Mouse (Mus musculus): ENCODE results near the gene 1810049J17Rik. TPM values are rescaled to one million over a fixed set of nuclear protein-coding genes. Genes with fewer than 3 reads are reported as not detected.
A peak's percentile ranks its signal among the peaks of the same experiment; 100 is the strongest.

The 1810049J17Rik gene
- polyA plus RNA-seq, 1 experiment from 2014 or later: 1.2 TPM

DNA sequence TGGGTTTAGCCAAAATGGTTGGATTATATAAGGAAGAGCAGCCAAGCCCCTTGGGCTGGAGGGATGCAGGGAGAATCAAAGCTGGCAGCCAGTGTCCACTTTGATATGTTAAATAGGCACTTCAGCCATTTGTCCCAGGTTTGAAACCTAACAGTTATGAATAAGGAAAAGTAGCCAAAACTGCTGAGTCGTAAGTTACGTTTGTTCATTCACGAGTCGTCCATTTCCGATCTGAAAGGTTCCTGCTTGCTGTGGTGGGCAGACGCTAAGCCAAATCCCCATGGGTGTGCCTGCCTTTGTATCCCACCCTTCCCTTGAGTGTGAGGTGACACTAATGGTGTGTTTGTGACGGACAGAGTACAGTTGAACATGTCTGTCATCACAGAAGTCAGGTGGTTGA lies 10.2 kb downstream of the 1810049J17Rik start:
- H3K36me3 ChIP-seq (ENCODE audit: control insufficient read depth, insufficient read depth, low read length): no peaks in the 10 kb centered on the region
- ATAC-seq (ENCODE audit: insufficient number of reproducible peaks, insufficient read depth, low FRiP score, low read depth): no peak
- no peaks in the 10 kb centered on the region for H3K27me3 ChIP-seq (ENCODE audit: control insufficient read depth, insufficient read depth, low read length)
- no peak overlapping the region for H3K27ac ChIP-seq (ENCODE audit: low read length)
- no peak overlapping the region for H3K4me2 ChIP-seq (replicated peaks; ENCODE audit: low read depth, low read length)
- no peaks in the 10 kb centered on the region for H3K4me1 ChIP-seq (ENCODE audit: control insufficient read depth, insufficient read depth, low read length)
- WGBS: 82% methylated on average over 7 of the region's 7 CpGs
- H3K9me3 ChIP-seq (ENCODE audit: control insufficient read depth, low read depth, low read length): no peaks in the 10 kb centered on the region
- no peak overlapping the region for H3K9ac ChIP-seq (replicated peaks; ENCODE audit: low read depth, low read length)
- H3K4me3 ChIP-seq (ENCODE audit: low read depth, low read length): no peak overlapping the region

- Histone ChIP-seq H3K9ac (replicated peaks; ENCODE audit: low read depth, low read length) (no peak overlapping the region), H3K4me1 (ENCODE audit: control insufficient read depth, insufficient read depth, low read length) (no peaks in the 10 kb centered on the region), H3K4me3 (ENCODE audit: low read depth, low read length) (no peak overlapping the region), H3K27me3 (ENCODE audit: control insufficient read depth, insufficient read depth, low read length) (no peaks in the 10 kb centered on the region), H3K4me2 (replicated peaks; ENCODE audit: low read depth, low read length) (no peak overlapping the region), H3K27ac (ENCODE audit: low read length) (no peak overlapping the region), H3K9me3 (ENCODE audit: control insufficient read depth, low read depth, low read length) (no peaks in the 10 kb centered on the region), H3K36me3 (ENCODE audit: control insufficient read depth, insufficient read depth, low read length) (no peaks in the 10 kb centered on the region)
- WGBS: 79% methylated on average over 4 of the region's 4 CpGs
- no peak for ATAC-seq (ENCODE audit: insufficient number of reproducible peaks, insufficient read depth, low FRiP score, low read depth)
Measured at GRCm38 (mm10) chr15:12310676-12311075, 11.0 kb downstream of the 1810049J17Rik start.

GRCm38 (mm10) chr15:12308539-12308938 lies 13.2 kb downstream of the 1810049J17Rik start:
- Histone ChIP-seq H3K4me3 (ENCODE audit: low read depth, low read length) (no peak overlapping the region), H3K4me2 (replicated peaks; ENCODE audit: low read depth, low read length) (no peak overlapping the region), H3K27ac (ENCODE audit: low read length) (no peak overlapping the region), H3K9me3 (ENCODE audit: control insufficient read depth, low read depth, low read length) (no peaks in the 10 kb centered on the region), H3K9ac (replicated peaks; ENCODE audit: low read depth, low read length) (no peak overlapping the region), H3K36me3 (ENCODE audit: control insufficient read depth, insufficient read depth, low read length) (no peaks in the 10 kb centered on the region), H3K4me1 (ENCODE audit: control insufficient read depth, insufficient read depth, low read length) (no peaks in the 10 kb centered on the region), H3K27me3 (ENCODE audit: control insufficient read depth, insufficient read depth, low read length) (no peaks in the 10 kb centered on the region)
- WGBS: 88% methylated on average over 5 of the region's 5 CpGs
- no peak for ATAC-seq (ENCODE audit: insufficient number of reproducible peaks, insufficient read depth, low FRiP score, low read depth)

- H3K9ac ChIP-seq (replicated peaks; ENCODE audit: low read depth, low read length): no peak overlapping the region
- H3K36me3 ChIP-seq (ENCODE audit: control insufficient read depth, insufficient read depth, low read length): no peaks in the 10 kb centered on the region
- no peaks in the 10 kb centered on the region for H3K4me1 ChIP-seq (ENCODE audit: control insufficient read depth, insufficient read depth, low read length)
- no peaks in the 10 kb centered on the region for H3K9me3 ChIP-seq (ENCODE audit: control insufficient read depth, low read depth, low read length)
- no peaks in the 10 kb centered on the region for H3K27me3 ChIP-seq (ENCODE audit: control insufficient read depth, insufficient read depth, low read length)
- 0 out of 2 replicates have a peak, but pooled peaks have one; percentile 40 for ATAC-seq (ENCODE audit: insufficient number of reproducible peaks, insufficient read depth, low FRiP score, low read depth)
- H3K4me3 ChIP-seq (ENCODE audit: low read depth, low read length): no peak overlapping the region
- H3K27ac ChIP-seq (ENCODE audit: low read length): no peak overlapping the region
- no peak overlapping the region for H3K4me2 ChIP-seq (replicated peaks; ENCODE audit: low read depth, low read length)
- WGBS: 53% methylated on average over 4 of the region's 4 CpGs
Measured at GRCm38 (mm10) chr15:12307114-12307513, 14.6 kb downstream of the 1810049J17Rik start.

DNA sequence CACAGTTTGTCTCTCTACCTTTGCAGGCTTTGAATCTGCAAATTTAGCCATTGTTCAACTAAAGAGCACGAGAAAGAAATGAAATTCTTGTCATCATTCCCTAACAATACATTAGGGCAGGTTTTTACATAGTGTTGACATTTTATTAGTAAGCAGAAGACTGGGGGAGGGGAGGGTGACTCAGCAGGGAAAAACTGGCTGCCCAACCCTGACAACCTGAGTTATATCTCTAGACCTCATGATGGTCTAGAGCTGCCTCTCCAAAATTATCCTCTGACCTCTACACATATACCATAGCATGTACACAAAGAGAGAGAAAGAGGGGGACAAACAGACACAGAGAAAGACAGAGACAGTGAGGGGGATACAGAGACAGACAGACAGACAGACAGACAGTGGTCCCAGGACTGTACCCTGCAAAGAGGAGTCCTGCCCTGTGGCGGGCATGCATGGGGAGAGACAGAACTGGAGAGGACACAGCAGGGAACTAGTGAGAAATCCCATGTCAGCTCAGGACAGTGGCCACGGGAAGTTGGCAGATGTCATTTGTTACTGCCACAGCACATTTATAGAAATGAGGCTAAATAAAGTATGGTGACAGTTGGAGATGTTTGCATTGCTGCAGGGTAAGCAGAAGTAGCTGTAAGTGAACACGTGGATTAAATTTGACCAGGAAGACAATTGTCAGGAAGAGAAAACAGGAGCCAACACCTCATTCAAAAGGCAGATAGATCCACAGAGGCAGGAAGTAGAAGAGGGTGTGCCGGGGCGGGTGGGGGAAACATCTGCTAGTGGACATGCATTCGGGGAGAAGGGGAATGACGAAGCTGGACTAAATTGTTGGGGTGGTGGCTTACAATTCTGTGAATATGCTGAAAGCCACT lies 15.3 kb downstream of the 1810049J17Rik start:
- H3K9ac ChIP-seq (replicated peaks; ENCODE audit: low read depth, low read length): no peak overlapping the region
- WGBS: 52% methylated on average over 8 of the region's 8 CpGs
- H3K4me1 ChIP-seq (ENCODE audit: control insufficient read depth, insufficient read depth, low read length): no peaks in the 10 kb centered on the region
- H3K9me3 ChIP-seq (ENCODE audit: control insufficient read depth, low read depth, low read length): no peaks in the 10 kb centered on the region
- H3K36me3 ChIP-seq (ENCODE audit: control insufficient read depth, insufficient read depth, low read length): no peaks in the 10 kb centered on the region
- H3K27me3 ChIP-seq (ENCODE audit: control insufficient read depth, insufficient read depth, low read length): no peaks in the 10 kb centered on the region
- no peak overlapping the region for H3K4me2 ChIP-seq (replicated peaks; ENCODE audit: low read depth, low read length)
- no peak overlapping the region for H3K4me3 ChIP-seq (ENCODE audit: low read depth, low read length)
- H3K27ac ChIP-seq (ENCODE audit: low read length): no peak overlapping the region
- 0 out of 2 replicates have a peak, but pooled peaks have one; percentile 40 for ATAC-seq (ENCODE audit: insufficient number of reproducible peaks, insufficient read depth, low FRiP score, low read depth)

- no peaks in the 10 kb centered on the region for H3K9me3 ChIP-seq (ENCODE audit: control insufficient read depth, low read depth, low read length)
- H3K36me3 ChIP-seq (ENCODE audit: control insufficient read depth, insufficient read depth, low read length): no peaks in the 10 kb centered on the region
- H3K4me2 ChIP-seq (replicated peaks; ENCODE audit: low read depth, low read length): no peak overlapping the region
- no peak overlapping the region for H3K27ac ChIP-seq (ENCODE audit: low read length)
- H3K9ac ChIP-seq (replicated peaks; ENCODE audit: low read depth, low read length): no peak overlapping the region
- no peaks in the 10 kb centered on the region for H3K27me3 ChIP-seq (ENCODE audit: control insufficient read depth, insufficient read depth, low read length)
- 82% methylated on average over 4 of the region's 6 CpGs for WGBS
- H3K4me1 ChIP-seq (ENCODE audit: control insufficient read depth, insufficient read depth, low read length): no peaks in the 10 kb centered on the region
- ATAC-seq (ENCODE audit: insufficient number of reproducible peaks, insufficient read depth, low FRiP score, low read depth): no peak
- no peak overlapping the region for H3K4me3 ChIP-seq (ENCODE audit: low read depth, low read length)
Measured at GRCm38 (mm10) chr15:12301771-12302170, 19.9 kb downstream of the 1810049J17Rik start.

- no peak overlapping the region for H3K9ac ChIP-seq (replicated peaks; ENCODE audit: low read depth, low read length)
- whole genome bisulfite sequencing: 81% methylated on average over 7 of the region's 7 CpGs
- H3K27ac ChIP-seq (ENCODE audit: low read length): no peak overlapping the region
- ATAC-seq (ENCODE audit: insufficient number of reproducible peaks, insufficient read depth, low FRiP score, low read depth): no peak
- H3K4me2 ChIP-seq (replicated peaks; ENCODE audit: low read depth, low read length): no peak overlapping the region
- H3K4me3 ChIP-seq (ENCODE audit: low read depth, low read length): no peak overlapping the region
- H3K9me3 ChIP-seq (ENCODE audit: control insufficient read depth, low read depth, low read length): no peaks in the 10 kb centered on the region
- no peaks in the 10 kb centered on the region for H3K36me3 ChIP-seq (ENCODE audit: control insufficient read depth, insufficient read depth, low read length)
- H3K27me3 ChIP-seq (ENCODE audit: control insufficient read depth, insufficient read depth, low read length): no peaks in the 10 kb centered on the region
- no peaks in the 10 kb centered on the region for H3K4me1 ChIP-seq (ENCODE audit: control insufficient read depth, insufficient read depth, low read length)
Measured at GRCm38 (mm10) chr15:12298231-12298737, 23.4 kb downstream of the 1810049J17Rik start.

DNA sequence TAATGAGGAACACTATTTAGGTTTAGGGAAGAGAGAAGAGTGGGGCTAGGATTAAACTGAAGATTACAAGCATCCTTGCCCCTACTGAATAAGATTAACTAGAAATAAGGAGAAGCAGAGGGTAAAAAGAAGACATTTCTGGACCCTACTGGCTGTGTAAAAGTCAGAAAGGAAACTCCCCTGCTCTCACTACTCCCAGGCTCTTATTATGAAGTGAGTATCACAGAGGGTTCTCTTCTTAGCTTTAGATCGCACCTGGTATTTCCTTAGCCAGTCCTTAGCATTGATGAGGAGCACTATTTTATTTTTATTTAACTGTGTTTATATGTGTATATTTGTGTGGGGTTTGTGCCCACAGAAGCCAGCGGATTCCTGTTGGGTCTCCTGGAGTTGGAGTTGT lies 25.5 kb downstream of the 1810049J17Rik start:
- Histone ChIP-seq H3K9me3 (ENCODE audit: control insufficient read depth, low read depth, low read length) (no peaks in the 10 kb centered on the region), H3K4me1 (ENCODE audit: control insufficient read depth, insufficient read depth, low read length) (no peaks in the 10 kb centered on the region), H3K4me2 (replicated peaks; ENCODE audit: low read depth, low read length) (no peak overlapping the region), H3K27ac (ENCODE audit: low read length) (no peak overlapping the region), H3K27me3 (ENCODE audit: control insufficient read depth, insufficient read depth, low read length) (no peaks in the 10 kb centered on the region), H3K4me3 (ENCODE audit: low read depth, low read length) (no peak overlapping the region), H3K36me3 (ENCODE audit: control insufficient read depth, insufficient read depth, low read length) (no peaks in the 10 kb centered on the region), H3K9ac (replicated peaks; ENCODE audit: low read depth, low read length) (no peak overlapping the region)
- ATAC-seq (ENCODE audit: insufficient number of reproducible peaks, insufficient read depth, low FRiP score, low read depth): no peak
- WGBS: 48% methylated on average over 2 of the region's 2 CpGs

All from stomach, embryonic 14.5 days (tissue).